Mouse (Mus musculus) heart, postnatal 10 days (tissue): ENCODE measurements around the gene Slc22a6. TPM values are rescaled to one million over a fixed set of nuclear protein-coding genes. Genes with fewer than 3 reads are reported as not detected.
A peak's percentile ranks its signal among the peaks of the same experiment; 100 is the strongest.

Experiments used
- DNase-seq, 2 experiments: peaks; one replicate each; pipeline ENCODE4 v3.0.0; 2021
- intact Hi-C: fragments of 180-260 bp; cut with DNase I; formaldehyde crosslinking; loops from one replicate; pipeline ENCODE4 v1.15.1; 2025
- total RNA-seq, 2 experiments: library from RNA; stranded (reverse); gene quantifications; 2 replicates each; pipeline ENCODE4 v1.2.3; 2021

Gene Slc22a6
- total RNA-seq: not detected

- no peak for DNase-seq
- intact Hi-C loops: no loop called here
Measured at GRCm38 (mm10) chr19:8617904-8618303, at the start of gene Slc22a6. Gene Slc22a6 (plus strand): TSS chr19:8618039.

DNA sequence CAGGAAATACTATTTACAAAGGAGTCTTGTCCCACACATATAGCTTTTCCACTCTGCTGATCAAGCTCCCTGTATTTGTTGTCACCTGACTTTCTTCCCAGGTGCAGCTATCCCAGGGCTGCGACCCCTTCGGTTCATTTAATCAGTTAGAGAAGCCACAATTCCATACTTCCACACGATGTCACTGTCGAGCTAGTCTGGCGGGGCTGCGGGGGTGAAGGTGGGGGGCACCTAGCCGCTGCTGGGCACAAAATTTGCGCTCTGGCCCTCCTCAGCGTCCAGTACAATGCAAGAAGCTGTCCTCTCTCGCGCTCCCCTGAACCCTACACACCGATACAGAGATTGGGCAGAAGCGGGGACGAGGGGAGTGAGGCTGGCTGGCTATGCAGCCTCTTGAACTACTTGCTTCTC is 48.4 kb upstream of the Slc22a6 start:
- DNase-seq: peak; percentile 29 to 33
- intact Hi-C loops: no loop called here

DNA sequence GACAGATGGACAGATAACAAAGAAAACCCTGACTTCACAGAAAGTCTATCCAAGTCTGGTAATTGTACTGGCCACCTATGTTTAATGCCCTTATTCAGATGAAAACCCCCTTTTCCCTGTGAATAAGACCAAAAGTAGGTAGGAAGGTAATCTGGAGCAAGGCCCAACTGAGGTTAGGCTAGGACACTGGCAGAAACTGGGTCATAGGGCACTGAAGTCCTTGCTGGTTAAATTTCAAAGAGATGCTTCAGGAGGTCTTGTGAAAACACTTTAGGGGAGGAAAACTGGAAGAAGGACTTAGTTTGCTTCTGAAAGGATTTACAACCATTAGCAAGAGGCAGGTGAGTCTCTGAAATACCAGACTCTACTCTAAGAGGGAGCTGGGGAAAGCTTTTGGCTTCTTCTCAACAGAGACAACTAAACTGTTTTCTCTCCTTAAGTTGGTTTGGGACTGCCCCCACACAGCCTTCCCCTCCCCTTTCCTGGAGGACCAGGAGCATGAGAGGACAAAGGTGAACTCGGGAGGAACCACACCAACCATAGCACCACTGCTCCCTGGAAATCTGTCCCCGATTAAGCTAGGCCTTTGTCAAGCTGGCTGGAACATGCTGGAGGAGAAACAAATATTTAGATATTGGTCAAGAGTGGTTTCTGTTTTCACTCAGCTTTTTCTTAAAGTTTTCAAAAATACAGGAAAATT is 47.3 kb upstream of the Slc22a6 start:
- intact Hi-C loops: no loop called here
- no peak for DNase-seq

GRCm38 (mm10) chr19:8571746-8572145 is 46.1 kb upstream of the Slc22a6 start:
- peak in 1 of 2 experiments; percentile 13 for DNase-seq
- intact Hi-C loops: no loop called here

DNA sequence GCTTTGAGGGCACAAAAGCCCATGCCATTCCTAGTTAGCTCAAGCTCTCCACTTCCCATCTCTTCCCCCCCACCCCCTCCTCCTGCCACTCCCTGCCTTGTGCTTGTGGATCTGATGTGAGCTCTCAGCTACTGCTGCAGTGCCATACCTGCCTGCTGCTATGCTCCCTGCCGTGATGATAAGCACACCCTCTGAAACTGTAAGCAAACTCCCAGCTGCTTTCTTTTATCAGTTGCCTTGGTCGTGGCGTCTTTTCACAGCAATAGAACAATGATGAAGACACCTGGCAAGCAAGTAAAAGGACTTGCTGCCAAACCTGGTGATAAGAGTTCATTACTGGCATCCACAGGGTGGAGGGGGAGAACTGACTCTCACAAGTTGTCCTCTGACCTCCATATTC is 45.4 kb upstream of the Slc22a6 start:
- intact Hi-C loops: no loop called here
- no peak for DNase-seq

- DNase-seq: no peak
- intact Hi-C loops: loop anchor here (5.0 kb wide), 1 partner anchor 85 kb away; the partner anchor contains the start of gene Chrm1
Measured at GRCm38 (mm10) chr19:8577432-8577831, 40.4 kb upstream of the Slc22a6 start.

DNA sequence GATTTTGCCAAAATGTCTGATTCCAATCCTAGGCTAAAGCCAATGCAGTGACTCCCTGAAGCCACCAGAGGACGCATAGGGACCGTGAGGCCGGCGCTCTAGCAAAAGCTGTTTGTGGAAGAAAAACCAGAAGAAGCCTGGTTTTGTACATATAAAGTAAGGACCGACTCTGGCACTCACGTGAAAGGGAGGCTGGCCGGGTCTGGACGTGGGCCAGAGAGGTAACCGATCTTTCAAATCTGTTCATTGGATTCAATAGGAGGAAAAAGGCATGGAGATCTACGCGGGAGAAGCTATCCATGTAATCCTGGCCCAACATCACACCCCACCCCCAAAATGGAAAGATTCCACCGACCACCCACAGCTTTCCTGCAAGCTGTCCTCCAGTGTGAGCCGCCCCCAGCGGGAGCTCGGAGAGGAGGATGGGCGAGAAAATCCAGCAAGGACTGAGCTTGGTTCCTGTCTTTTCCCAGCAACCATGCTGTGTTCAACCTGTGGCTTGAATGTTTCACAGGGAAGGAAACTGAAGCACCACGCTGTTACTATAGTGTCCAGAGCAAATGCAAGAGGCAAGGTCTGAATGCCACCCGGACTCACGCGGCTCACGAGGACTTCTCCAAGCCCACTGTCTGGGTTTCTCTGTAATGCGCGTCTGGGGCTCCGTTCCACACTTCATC is 39.4 kb upstream of the Slc22a6 start:
- peak; percentile 53 to 73 for DNase-seq
- intact Hi-C loops: loop anchor here (1.0 to 5.0 kb wide), 2 partner anchors 84 to 105 kb away; partner anchors contain the start of gene Chrm1

GRCm38 (mm10) chr19:8578970-8579342 is 38.9 kb upstream of the Slc22a6 start:
- DNase-seq: no peak
- intact Hi-C loops: loop anchor here (1.0 to 5.0 kb wide), 2 partner anchors 83 to 104 kb away; partner anchors contain the start of gene Chrm1

- DNase-seq: no peak
- intact Hi-C loops: no loop called here
Measured at GRCm38 (mm10) chr19:8585298-8585697, 32.5 kb upstream of the Slc22a6 start.

DNA sequence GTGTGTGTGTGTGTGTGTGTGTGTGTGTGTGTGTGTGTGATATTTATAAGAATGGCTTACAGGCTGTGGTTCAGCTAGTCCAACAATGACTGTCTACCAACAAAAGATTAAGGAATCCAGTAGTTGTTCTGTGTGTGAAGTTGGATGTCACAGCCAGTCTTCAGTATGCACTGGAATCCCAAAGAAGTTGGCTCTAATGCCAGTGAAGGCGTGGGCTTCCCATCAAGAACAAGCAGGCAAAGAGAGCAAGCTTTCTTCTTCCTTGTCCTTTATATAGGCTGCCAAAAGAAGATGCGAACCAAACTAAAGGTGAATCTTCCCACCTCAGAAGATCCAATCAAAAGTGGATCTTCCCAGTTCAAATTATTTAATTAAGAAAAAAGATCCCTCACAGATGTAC is 31.9 kb upstream of the Slc22a6 start:
- intact Hi-C loops: no loop called here

DNA sequence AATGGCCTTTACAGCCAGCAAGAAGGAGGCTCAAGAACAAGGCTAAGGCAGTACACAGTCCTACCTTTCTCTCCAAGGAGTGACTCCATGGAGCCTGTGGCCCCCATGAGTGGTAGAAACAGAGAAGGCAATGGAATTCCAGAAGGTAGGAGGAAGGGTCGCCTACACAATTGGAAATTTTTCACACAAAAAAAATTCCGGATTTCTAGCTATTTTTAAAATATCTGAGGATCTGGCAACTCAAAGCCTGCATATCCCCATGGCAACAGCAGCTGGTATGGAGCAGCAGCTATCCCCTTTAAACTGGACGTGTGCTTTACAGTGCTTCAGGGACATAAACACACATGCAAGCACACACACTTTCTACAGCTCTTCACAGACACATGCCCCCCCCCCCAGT is 31.5 kb upstream of the Slc22a6 start:
- no peak for DNase-seq
- intact Hi-C loops: no loop called here

More for the DNA sequence above, 31.9 kb upstream of the Slc22a6 start:
- no peak for DNase-seq

GRCm38 (mm10) chr19:8587315-8587714 is 30.5 kb upstream of the Slc22a6 start:
- no peak for DNase-seq
- intact Hi-C loops: no loop called here

- intact Hi-C loops: no loop called here
- DNase-seq: no peak
Measured at GRCm38 (mm10) chr19:8590954-8591353, 26.9 kb upstream of the Slc22a6 start, which contains the start of gene Slc22a8. Gene Slc22a8 (plus strand): TSS chr19:8591254.

DNA sequence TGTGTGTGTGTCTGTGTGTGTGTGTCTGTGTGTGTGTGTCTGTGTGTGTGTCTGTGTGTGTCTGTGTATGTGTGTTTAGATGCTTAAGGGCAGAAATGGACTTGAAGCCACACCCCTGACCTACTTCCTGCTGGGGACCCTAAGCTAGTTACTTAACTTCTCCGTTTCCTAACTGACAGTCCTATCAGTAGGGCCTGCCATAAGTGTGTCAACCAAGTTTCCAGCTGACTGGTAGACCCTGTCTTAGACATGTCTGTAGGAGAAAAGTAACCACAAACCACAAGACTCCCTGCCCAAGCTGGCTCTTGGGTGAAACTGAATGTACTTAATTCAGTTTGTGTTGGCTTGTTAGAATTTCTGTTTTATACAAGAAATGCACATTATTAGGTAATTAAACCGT is 25.7 kb upstream of the Slc22a6 start:
- DNase-seq: no peak
- intact Hi-C loops: no loop called here

DNA sequence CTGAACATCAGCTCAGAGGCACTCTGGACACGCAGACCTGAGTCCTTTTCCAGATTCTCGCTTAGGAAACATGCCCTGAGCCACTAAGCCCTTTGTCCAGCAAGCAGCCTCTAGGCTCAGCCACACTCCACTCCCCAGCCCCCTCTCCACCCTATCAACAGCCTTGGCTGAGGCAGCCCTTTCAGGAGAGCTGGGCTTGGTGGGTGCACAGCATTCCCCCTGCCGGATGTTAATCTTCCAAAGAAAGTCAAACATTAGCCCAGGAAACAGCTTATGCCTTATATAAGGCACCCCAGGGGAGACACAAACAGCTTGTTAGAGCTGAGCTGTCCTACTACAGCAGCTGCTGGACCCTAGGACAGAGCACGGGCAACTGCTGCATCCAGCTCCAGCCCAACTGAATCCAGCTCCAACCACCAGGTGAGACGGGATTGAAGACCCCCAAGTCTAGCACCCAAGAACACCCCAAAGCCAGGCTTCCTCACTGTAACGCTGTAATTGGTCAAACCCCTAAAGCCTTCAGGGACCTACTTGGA is 24.9 kb upstream of the Slc22a6 start:
- no peak for DNase-seq
- intact Hi-C loops: no loop called here

GRCm38 (mm10) chr19:8593833-8594232 is 24.0 kb upstream of the Slc22a6 start:
- intact Hi-C loops: no loop called here
- no peak for DNase-seq

GRCm38 (mm10) chr19:8594518-8594917 is 23.3 kb upstream of the Slc22a6 start:
- intact Hi-C loops: no loop called here
- no peak for DNase-seq

- intact Hi-C loops: no loop called here
- DNase-seq: no peak
Measured at GRCm38 (mm10) chr19:8597269-8597668, 20.6 kb upstream of the Slc22a6 start.

- DNase-seq: no peak
- intact Hi-C loops: no loop called here
Measured at GRCm38 (mm10) chr19:8599229-8599628, 18.6 kb upstream of the Slc22a6 start.

DNA sequence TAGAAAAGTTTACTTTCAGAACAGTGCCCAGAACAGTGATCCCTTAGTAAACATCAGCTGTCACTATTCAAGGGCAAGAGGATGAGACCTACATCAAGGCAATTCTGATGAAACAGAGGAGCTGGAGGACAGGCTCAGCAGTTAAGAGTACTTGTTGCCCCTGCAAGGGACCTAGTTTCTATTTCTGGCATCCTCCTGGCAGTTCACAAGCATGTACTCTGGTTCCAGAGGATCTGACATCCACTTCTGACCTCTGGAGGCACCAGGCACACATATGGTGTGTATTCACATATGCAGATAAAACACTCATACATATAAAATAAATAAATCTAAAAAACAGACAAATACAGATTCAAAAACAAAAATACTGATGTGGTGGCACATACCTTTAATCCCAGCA is 15.9 kb upstream of the Slc22a6 start:
- intact Hi-C loops: no loop called here
- peak in 1 of 2 experiments; percentile 11 for DNase-seq

DNA sequence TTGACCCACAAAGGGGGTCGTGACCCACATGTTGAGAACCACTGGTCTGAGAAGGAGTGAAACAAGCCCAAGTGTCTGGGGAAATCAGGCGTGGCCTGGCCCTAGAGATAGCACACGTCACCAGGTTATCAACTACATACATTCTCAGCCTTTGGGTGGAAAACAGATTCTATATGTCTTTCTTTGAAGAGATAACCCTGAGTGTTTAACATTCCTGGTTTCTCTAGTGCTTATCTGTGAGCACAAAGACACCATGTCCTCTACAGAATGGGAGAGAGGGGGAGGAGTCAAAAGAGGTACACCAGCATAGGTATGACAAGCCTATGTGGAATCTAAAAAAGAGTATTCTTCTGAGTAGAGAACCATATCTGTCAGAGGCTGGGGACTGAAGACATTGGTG is 14.9 kb upstream of the Slc22a6 start:
- DNase-seq: no peak
- intact Hi-C loops: no loop called here
